Mouse (Mus musculus) megakaryocyte, adult 5-6 weeks (primary cell): ENCODE results near the gene Plcb1. TPM values are rescaled to one million over a fixed set of nuclear protein-coding genes. Genes with fewer than 3 reads are reported as not detected.

Experiments used
- ATAC-seq: 2 replicates; pipeline ENCODE4 v1.8.0; 2016; ENCODE audit warnings: mild to moderate bottlenecking, inconsistent platforms; ENCODE audit not compliant: poor library complexity, severe bottlenecking
- total RNA-seq, 2 experiments: library from RNA; stranded (forward) in 1 of 2; stranded (reverse) in 1 of 2; fragments of 153-499, 151-499 nt in 1 of 2; fragments of 221-1000, 200-1000 nt in 1 of 2; gene quantifications; 2 replicates each; pipeline versions ENCODE4 v1.2.3 to v1.2.4; 2015 to 2017

Plcb1 gene
- total RNA-seq, 2 experiments from 2014 or later = 37.3 to 39.4 TPM

DNA sequence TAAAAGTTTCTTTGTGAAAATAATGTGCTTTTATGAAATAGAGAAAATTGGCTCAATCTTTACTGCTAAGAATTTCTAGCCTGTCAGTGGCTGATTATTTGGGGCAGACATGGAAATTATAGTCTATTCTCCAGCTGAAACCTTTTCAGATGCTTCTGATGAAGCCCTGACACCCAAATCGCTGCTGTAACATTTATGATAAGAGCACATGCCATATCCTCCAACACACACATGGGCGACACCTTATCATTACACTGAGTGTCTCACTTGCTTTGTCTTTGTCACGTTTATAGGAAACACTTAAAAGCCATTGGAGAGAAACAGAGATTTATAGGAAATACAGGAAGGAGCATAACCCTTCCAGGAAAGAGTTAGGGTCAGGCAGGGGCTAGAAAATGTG lies 379.6 kb downstream of the Plcb1 start:
- no peak for ATAC-seq

DNA sequence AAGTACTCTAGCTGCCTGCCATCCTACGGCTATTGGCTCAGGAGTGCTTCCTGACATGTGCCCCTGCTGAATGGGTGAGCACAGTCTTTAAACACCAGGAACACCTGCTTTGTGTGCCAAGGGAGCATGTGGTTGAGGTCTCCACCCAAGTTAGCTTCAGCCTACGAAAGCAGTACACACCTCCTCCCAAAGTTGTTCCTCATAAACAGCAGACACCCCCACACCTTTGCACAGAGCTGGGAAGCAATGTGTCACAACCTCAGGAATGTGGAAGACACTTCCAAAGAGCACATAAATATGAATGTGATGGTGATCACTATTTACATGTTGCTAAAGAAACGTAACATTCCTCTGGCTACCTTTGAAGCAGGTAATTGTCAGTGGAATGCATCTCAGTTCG lies 389.7 kb downstream of the Plcb1 start:
- no peak for ATAC-seq

DNA sequence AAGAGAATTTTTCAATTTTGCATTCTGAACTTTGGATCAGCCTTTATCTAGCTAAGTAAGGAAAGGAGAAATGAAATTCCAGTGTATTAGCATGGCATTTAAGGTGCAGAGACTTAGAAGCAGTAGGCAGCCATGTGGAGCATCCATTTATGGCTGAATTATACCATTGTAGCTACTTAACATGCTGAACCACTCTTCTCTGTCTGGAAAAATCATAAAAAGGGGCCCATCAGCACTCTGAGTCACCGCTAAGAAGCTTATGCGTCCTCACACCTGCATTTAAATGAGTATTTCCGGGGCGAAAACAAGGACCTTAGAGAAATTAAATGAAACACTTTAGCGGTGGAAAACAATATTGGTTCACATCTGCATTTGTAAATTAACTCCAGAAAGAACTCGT lies 401.8 kb downstream of the Plcb1 start:
- ATAC-seq = no peak

DNA sequence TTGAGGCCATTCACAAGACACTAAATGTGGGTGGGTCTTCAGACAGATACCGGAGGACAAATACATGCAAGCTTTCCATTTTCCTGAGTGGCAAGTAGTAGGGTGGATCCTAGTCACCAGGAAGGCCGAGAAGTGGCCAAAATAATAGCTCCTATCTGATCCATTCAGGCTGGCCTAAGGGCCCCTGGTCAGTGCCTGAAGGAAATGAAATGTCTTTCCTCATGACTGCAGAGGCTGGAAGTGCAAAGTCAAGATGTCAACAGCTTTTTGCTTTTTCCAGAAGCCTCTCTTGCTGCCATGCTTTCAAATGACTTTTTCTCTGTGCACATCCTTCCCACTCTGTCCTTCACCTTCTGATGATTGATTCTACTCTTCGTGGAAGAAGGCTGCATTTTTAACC lies 415.0 kb downstream of the Plcb1 start:
- no peak for ATAC-seq

DNA sequence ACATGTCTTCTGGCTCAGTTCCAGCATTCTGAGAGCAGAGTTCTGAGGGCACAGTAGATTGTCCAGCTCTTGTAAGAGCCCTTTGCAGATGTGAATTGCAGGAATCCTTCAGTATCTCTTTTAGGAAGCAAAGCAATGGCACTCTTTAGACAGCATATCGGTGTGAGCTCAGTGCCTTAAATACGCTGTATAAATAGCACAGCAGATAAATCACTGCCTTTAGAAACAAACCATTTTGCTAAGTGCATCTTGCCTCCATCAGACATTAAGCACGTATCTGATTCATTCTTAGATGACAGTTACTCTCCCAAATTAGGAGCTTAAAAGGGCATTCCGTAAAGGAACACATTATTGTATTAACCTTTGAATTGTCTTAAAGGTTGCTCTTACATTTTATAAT lies 416.5 kb downstream of the Plcb1 start:
- no peak for ATAC-seq

DNA sequence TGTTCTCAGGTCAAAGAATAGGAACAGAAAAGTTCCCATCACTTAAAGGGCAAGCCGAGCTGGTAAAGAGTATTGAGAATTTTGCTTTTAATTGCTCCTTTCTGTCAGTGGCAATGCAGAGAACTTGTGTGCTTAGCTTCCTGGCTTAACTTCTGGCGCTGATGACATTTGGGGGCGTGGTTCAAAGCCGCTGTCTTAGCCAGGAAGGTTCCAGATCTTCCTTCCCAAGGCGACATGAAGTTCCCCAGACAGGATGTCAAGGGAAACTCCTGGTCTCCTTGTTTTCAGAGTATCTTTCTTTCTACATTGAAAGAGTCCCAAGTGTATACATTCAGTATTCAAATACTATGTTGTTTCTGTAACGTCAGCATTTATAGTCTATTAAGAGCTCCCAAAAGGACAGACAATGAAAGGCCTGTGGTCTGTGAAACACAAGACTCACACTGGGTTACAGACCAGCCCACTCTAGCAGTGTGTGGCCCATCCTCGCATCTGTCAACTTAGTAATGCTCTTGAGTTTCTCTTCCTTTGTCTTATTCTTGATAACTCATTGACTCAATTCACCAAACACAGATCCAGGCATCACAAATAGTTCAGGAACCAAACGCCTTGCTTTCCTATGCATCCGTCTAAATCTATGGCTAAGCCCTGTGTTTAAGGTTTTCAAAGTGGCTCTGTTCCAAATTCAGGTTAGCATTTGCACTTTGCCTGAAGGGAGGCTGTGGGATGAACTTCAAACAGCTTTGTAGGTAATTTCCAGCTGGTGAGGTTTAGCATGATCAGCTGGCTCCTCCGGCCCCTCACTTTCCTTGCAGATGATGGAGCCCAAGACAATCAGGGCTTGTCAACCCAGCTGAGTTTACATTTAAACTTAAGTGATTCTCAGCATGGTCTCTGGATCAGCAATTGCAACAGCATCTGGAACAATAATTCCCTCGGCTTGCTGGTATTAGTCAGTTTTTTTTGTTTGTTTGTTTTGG lies 418.6 kb downstream of the Plcb1 start:
- ATAC-seq = no peak

DNA sequence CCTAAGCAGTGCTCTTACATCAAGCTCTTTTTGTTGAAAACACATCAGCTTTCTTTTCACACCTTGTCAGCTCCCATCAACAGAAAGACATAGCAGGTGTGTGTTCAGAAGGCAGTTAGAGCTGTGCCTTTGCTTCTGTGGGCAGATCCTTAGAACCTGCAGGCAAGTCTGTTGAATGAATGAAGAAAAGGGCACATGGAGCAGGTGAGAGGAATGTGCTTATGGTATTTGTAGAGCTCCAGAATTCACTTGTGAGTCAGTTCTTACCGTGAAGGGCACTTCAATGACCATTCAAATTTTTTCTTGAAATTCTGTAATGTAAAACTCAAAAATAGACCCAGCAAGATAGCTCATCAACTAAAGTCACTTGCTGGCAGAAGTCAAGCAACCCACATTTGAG lies 423.0 kb downstream of the Plcb1 start:
- ATAC-seq = no peak

DNA sequence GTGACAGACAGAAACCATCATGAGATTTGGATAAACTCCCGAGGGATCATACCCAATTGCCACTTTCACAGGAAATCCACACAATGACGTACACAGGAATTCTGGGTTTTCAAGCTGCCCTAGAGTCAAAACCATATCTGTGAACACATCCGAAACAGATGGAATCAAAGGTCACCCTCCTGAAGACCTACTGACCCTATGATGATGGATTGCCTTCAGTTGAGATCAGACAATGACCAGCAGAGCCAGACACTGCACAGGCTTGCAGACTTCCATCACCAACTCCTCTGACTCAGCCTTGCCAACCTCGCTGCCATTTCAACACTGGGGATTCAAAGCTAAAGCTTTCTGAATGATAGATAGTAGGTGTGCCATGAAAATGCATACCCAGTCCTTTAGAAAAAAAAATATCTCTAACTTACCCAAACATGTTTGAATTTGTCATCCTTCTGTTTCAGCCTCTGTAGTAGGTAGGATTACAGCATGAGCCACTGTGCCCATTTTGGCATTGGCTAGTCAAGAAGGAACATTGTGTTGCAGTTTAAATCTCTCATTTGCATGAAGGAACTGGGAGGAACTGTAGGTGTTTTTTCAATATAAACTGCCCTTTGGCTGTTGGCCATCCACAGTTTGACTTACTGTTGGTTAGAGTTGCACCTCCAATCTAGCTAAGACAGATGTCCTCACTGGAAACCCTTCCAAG lies 429.0 kb downstream of the Plcb1 start:
- no peak for ATAC-seq

DNA sequence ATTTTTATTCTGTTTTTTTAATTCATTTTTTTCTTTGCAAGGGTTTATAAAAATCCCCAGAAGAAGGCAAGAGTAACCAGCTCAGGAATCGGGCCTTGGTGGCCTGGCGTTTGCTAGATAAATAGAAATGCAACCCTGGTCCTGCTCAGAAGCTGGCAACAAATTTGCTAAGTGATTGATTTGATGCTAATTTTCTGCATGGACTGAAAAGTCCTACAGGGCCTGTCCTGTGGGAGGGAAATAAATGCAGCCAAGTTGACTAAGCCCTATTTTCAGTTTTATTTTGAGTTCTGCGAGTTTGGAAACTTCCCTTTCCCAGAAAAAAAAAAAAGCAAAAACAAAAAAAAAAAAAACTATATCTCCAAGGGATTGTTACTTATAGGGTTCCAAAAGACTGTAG lies 433.5 kb downstream of the Plcb1 start:
- ATAC-seq = no peak

DNA sequence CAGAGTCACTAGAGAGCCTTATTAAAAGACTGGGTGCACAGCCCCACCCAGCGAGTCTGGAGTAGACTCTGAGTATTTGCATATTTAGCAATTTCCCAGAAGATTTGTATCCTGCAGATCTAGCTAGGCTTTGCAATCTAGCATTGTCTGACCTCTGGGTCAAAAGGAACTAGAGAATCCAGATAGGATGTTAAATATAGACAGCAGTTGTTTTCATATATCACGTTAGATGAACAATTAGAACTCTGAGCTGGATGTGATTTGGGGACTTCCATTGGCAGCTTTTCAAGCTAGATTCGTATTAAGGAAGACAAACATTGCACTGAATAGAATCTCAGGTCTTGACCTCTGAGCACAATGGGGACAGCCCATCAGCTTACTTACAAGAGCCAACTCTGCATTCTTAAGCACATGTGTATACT lies 439.7 kb downstream of the Plcb1 start:
- no peak for ATAC-seq

DNA sequence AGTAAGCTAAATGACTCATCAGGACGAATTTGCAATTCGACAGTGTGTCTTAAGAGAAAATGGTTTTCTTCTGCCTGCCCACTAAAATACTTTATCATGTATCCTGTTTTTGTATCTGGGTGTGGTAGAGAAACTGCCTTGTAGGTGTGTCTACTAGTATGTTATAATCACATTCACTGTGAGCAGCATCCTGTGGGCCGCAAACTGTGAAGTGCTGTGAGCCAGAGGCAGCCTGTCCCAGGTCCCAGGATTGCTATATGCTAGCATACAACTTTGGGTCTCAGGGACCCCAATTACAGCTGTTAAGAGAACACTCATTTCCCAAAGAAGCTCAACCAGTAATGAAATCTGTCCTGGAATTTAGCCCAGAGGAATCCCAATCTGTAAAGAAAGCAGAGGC lies 444.4 kb downstream of the Plcb1 start:
- no peak for ATAC-seq

DNA sequence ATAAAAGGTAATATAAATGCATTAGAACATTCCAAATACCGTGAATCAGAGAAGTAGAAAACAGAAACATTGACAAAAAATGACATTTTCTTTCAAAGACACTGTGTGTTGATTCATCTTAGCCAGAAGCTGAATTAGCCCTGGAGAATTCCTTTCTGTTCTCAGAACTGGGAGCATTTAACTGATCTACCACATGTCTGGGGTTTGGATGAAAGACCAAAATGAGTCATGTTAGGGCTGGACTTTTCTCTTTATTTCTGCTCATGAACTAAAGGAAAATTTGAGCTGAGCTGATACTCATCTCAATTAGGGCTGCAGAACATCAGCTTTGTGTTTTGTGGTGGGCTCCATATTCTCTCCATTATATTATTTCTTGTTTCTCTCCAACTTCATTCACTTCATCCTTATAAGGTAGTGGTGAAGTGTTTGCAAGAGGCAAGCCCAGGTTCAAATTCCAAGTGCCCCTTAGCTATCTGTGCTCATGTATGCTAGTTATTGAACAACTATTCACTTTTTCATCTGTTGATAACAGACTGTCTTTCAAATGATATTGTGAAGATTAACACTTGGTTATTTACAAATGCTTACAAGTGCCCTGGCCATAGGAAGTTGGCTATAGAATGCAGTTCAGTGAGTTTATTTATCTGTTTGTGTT lies 456.9 kb downstream of the Plcb1 start:
- ATAC-seq = no peak

DNA sequence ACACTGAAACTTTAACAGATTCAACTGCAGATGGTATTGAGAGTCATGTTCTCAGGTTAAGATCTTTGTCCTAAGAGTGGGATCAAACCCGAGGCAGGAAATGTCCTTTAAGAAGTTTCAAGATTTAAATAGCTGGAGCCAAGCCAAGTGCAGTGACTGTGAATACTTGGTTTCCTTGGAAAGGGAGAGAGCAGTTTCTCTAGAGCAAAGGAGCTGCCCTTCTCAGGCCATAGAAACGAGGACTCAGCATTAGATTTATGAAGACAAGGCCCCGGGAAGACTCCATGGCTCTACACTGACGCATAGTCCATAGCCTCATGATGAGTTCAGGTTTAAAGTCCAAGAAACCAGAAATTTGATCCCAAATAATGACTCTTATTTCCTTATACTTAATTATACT lies 457.9 kb downstream of the Plcb1 start:
- no peak for ATAC-seq

DNA sequence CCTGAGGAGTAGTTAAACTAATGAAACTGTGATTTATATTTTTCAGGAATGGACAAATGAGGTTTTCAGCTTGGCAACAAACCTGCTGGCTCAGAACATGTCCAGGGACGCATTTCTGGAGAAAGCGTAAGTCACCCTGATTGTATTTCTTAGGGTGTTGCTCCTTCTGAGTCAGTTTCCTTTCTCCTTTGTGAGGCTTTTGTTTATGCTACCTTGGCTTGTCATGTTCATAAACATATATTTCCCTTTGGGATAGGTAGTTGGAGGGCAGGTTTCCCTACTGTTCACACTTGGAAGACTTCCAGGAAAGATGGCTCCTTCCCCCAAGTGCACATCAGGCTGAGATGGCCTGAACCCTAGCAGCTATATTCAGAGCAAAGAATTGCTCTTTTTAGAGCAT lies 464.1 kb downstream of the Plcb1 start:
- no peak for ATAC-seq

DNA sequence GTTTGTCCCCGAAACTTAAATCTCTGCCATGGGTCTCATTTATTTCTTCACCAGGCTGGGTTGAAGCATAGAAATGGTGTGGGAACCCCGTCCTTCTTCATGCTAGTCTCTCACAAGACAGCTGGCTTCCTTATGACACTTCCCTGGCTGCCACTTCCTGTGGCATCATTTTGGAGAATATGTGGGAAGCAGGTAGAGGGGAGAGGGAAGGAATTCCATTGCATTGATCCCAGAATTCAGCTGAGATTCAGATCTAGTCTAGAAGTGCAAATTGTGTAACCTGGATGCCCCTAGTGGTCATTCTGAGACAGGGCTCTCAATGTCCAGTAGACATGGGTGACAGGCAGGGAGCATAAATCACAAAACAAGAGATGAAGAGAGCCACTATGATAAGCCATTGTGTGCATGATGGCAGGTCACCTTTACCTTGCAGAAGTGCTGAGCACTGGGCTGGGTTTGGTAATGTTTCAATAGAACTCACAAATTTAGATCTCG lies 466.0 kb downstream of the Plcb1 start:
- no peak for ATAC-seq

DNA sequence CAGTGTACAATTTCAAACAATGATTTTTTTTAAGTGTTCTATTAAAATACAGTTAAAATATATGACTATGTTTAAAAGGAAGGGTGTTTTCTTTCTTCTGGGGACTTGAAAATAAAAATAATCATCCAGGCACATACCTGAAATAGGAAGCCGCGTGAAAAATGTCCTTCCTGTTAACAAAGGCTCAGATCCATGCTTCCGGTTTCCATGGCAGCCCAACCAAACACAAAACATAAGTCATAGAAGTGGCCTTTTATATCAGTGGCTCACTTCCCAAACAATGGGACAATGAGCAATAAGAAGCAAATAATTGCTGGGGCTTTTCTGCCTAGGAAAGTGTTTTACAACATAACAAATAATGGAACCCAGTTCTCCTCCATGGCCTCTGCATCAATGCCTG lies 473.3 kb downstream of the Plcb1 start:
- no peak for ATAC-seq

DNA sequence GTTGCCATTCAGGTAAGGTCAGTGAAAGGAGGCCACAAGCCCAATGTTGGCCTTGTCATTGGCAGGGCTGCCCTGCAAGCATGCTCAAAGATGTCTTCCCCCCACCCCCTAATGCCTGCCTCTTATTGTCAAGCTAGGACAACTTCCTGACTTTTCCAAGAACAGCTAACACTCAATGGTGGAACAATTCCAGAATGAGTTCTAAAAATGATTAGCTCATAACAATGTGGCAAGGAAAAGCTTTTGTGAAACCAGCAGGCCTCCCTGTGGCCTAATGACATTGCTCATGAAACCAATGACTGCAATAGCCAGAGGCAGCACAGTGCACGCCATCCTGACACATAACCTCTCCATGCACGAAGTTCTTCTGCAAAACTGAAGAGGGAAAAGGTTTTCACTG lies 478.1 kb downstream of the Plcb1 start:
- ATAC-seq = no peak

DNA sequence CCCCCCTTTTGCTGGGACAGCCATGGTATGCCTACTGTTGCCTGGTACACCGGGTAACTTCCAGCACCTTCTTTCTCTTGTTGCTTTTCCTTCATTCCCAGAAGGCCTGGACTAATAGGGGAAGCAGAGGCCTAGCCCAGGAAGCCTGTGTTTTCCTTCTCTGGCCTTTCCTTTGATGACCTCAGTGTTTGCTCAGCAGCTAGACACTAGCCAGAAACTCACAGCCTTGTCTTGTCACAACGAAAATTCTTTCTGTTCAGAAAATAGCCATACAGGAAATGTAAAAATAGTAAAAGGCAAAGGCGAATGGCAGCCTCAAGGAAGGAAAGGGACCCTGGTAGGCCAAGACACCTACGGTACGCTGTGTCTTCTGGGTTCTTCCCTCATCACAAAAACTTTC lies 489.1 kb downstream of the Plcb1 start:
- ATAC-seq = no peak

DNA sequence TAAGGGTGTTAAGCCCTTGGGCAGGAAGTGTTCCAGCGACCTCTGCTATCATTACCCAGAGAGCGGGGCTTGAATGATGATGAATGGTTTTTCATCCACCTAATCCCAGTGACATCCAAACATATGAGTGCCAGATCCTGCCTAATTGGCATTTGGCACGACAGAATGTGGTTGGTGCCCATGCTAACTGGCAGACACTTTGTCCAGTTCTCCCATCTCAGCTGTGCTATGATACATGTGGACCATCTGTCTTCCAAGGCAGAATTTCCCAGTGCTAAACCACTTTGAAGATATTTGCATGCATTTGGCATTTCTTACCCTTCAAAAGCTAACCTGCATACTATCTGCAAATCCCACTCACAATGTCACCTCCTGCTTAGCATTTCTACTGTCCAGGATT lies 492.6 kb downstream of the Plcb1 start:
- ATAC-seq = no peak

DNA sequence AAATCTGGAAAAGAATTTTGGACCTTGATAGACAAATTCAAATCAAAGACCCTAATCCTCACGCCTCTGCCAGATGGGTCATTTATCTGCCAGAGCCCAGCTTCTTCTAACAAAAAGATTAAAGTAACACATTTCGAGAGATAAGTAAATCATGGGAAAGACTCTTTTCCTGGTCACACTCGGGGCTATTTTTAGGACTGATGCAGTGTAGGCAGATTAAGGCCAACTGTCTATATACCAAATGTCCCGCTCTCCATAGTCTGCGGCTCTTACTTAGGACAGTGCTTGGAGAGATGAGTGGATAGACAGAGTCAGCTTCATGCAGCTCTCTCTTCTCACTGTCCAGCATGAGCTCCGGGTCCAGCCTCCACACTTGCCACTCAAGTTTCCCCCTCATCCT lies 493.2 kb downstream of the Plcb1 start:
- no peak for ATAC-seq

DNA sequence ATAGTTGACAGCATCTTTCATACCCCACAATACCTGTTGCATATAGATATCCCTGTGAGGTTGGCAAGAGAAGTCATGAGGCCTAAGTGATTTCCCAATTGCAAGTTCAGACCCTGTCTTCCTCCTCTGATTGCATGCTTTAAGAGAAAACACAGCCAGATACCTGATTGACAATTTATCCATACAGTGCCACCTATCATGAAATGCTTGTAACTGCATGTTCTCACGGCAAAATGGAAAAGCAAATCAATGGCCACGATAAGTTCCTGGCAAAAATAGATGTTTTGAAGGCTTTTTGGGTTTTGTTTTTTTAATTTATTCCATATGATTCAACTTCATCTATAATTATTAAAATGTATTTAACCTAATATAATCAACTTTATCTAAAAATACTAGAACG lies 497.9 kb downstream of the Plcb1 start:
- ATAC-seq = no peak
